Mouse (Mus musculus): ENCODE data around the gene Trim50. TPM values are rescaled to one million over a fixed set of nuclear protein-coding genes. Genes with fewer than 3 reads are reported as not detected.

The Trim50 gene
- not detected for total RNA-seq (2022)

- DNase-seq (ENCODE audit: low spot score in 2 of 2): no peak
These were observed at the start of gene Trim50 for GRCm38 (mm10) chr5:135352995-135353394. Trim50 (plus strand) TSS chr5:135353295.

- no peak for DNase-seq (ENCODE audit: low spot score in 2 of 2)
These were observed 46.7 kb upstream of the Trim50 start for GRCm38 (mm10) chr5:135306321-135306965.

- DNase-seq (ENCODE audit: low spot score in 2 of 2): no peak
These were observed 36.9 kb upstream of the Trim50 start for GRCm38 (mm10) chr5:135316177-135316576.

- no peak for DNase-seq (ENCODE audit: low spot score in 2 of 2)
These were observed 33.2 kb upstream of the Trim50 start for GRCm38 (mm10) chr5:135319856-135320255.

GRCm38 (mm10) chr5:135322197-135322596 is 30.9 kb upstream of the Trim50 start:
- DNase-seq (ENCODE audit: low spot score in 2 of 2): no peak

- DNase-seq (ENCODE audit: low spot score in 2 of 2): no peak
These were observed 26.9 kb upstream of the Trim50 start for GRCm38 (mm10) chr5:135326121-135326659.

GRCm38 (mm10) chr5:135329471-135329870 is 23.6 kb upstream of the Trim50 start:
- no peak for DNase-seq (ENCODE audit: low spot score in 2 of 2)

- DNase-seq (ENCODE audit: low spot score in 2 of 2): no peak
These were observed 22.9 kb upstream of the Trim50 start for GRCm38 (mm10) chr5:135330201-135330600.

- no peak for DNase-seq (ENCODE audit: low spot score in 2 of 2)
These were observed 21.9 kb upstream of the Trim50 start for GRCm38 (mm10) chr5:135331161-135331560.

GRCm38 (mm10) chr5:135337575-135337974 is 15.5 kb upstream of the Trim50 start:
- DNase-seq (ENCODE audit: low spot score in 2 of 2): no peak

GRCm38 (mm10) chr5:135345989-135346388 is 7.1 kb upstream of the Trim50 start:
- no peak for DNase-seq (ENCODE audit: low spot score in 2 of 2)

- no peak for DNase-seq (ENCODE audit: low spot score in 2 of 2)
These were observed 6.7 kb upstream of the Trim50 start for GRCm38 (mm10) chr5:135346430-135346829.

- no peak for DNase-seq (ENCODE audit: low spot score in 2 of 2)
These were observed 5.5 kb upstream of the Trim50 start for GRCm38 (mm10) chr5:135347511-135348011.

GRCm38 (mm10) chr5:135349862-135350261 is 3.2 kb upstream of the Trim50 start, which contains the start of gene Fkbp6:
Fkbp6 (minus strand) TSS chr5:135350044.
- no peak for DNase-seq (ENCODE audit: low spot score in 2 of 2)

- no peak for DNase-seq (ENCODE audit: low spot score in 2 of 2)
These were observed 1.5 kb upstream of the Trim50 start for GRCm38 (mm10) chr5:135351606-135352005.

- no peak for DNase-seq (ENCODE audit: low spot score in 2 of 2)
These were observed 469 bp downstream of the Trim50 start for GRCm38 (mm10) chr5:135353564-135353963.

GRCm38 (mm10) chr5:135356090-135356489 is 3.0 kb downstream of the Trim50 start:
- DNase-seq (ENCODE audit: low spot score in 2 of 2): no peak

- no peak for DNase-seq (ENCODE audit: low spot score in 2 of 2)
These were observed 4.5 kb downstream of the Trim50 start for GRCm38 (mm10) chr5:135357556-135357955.

GRCm38 (mm10) chr5:135359772-135360171 is 6.7 kb downstream of the Trim50 start:
- DNase-seq (ENCODE audit: low spot score in 2 of 2): no peak

- DNase-seq (ENCODE audit: low spot score in 2 of 2): no peak
These were observed 9.5 kb downstream of the Trim50 start for GRCm38 (mm10) chr5:135362572-135362971.

GRCm38 (mm10) chr5:135363540-135363939 is 10.4 kb downstream of the Trim50 start:
- DNase-seq (ENCODE audit: low spot score in 2 of 2): no peak

- DNase-seq (ENCODE audit: low spot score in 2 of 2): no peak
These were observed 14.7 kb downstream of the Trim50 start for GRCm38 (mm10) chr5:135367841-135368240.

GRCm38 (mm10) chr5:135368312-135368711 is 15.2 kb downstream of the Trim50 start:
- DNase-seq (ENCODE audit: low spot score in 2 of 2): no peak
